Mouse (Mus musculus) lung, embryonic 16.5 days (tissue): Measurements from ENCODE around the gene Map3k20. TPM values are rescaled to one million over a fixed set of nuclear protein-coding genes. Genes with fewer than 3 reads are reported as not detected.

Experiments
- ATAC-seq: fragments of 200-750 bp; cut with Nextera tagmentation; 2 replicates; pipeline ENCODE4 v1.8.0; 2017; ENCODE audit warnings: low read depth, mild to moderate bottlenecking, moderate library complexity
- H3K27ac ChIP-seq: fragments of 300-500 bp; sonication (generic); 2 replicates; pipeline ENCODE4 v1.5.1; 2014; ENCODE audit warnings: mild to moderate bottlenecking, control low read depth, low read length
- H3K27me3 ChIP-seq: fragments of 300-500 bp; sonication (generic); 2 replicates; pipeline ENCODE4 v1.6.1; 2014; ENCODE audit warnings: low read depth, low read length, mixed read lengths; ENCODE audit not compliant: control insufficient read depth, insufficient read depth
- H3K36me3 ChIP-seq: fragments of 300-500 bp; sonication (generic); 2 replicates; pipeline ENCODE4 v1.6.1; 2014; ENCODE audit warnings: low read length; ENCODE audit not compliant: control insufficient read depth, insufficient read depth
- H3K4me1 ChIP-seq: fragments of 300-500 bp; sonication (generic); replicated peaks from 2 replicates; pipeline ENCODE4 v1.6.1; 2014; ENCODE audit warnings: low read length, mixed read lengths; ENCODE audit not compliant: control insufficient read depth, insufficient read depth
- H3K4me2 ChIP-seq: fragments of 300-500 bp; sonication (generic); 2 replicates; pipeline ENCODE4 v1.6.1; 2014; ENCODE audit warnings: low read depth, low read length, control low read depth
- H3K4me3 ChIP-seq: fragments of 300-500 bp; sonication (generic); 2 replicates; pipeline ENCODE4 v1.5.1; 2014; ENCODE audit warnings: mild to moderate bottlenecking, low read length, control low read depth
- H3K9ac ChIP-seq: fragments of 300-500 bp; sonication (generic); 2 replicates; pipeline ENCODE4 v1.6.1; 2014; ENCODE audit warnings: low read length, control low read depth
- H3K9me3 ChIP-seq: fragments of 300-500 bp; sonication (generic); 2 replicates; pipeline ENCODE4 v1.6.1; 2016; ENCODE audit warnings: low read length; ENCODE audit not compliant: control insufficient read depth
- WGBS: fragments of 180-500 bp; shearing (Covaris S2); extraction: QIAGEN DNeasy Blood & Tissue Kit; methylation state at CpG from one replicate; pipeline ENCODE4 v1.1.7; 2014; 5-methylcytosine and 5-hydroxymethylcytosine counted together
- polyA plus RNA-seq: library from polyadenylated mRNA; unstranded; fragments of >200 nt; fragmentation: Nextera tagmentation; extraction: Ambion mirVana; gene quantifications from 2 replicates; pipeline ENCODE4 v1.2.1, GENCODE M21; 2015

Gene Map3k20
- polyA plus RNA-seq, 1 experiment from 2014 or later: 31.6 TPM

- no peak overlapping the region for H3K27ac ChIP-seq
- peaks cover 14% of the 10 kb centered on the region for H3K4me1 ChIP-seq
- no peak overlapping the region for H3K4me2 ChIP-seq
- WGBS: 30% methylated on average over 4 of the region's 4 CpGs
- peaks cover 19% of the 10 kb centered on the region for H3K36me3 ChIP-seq
- no peaks in the 10 kb centered on the region for H3K27me3 ChIP-seq
- H3K9me3 ChIP-seq: no peaks in the 10 kb centered on the region
- H3K4me3 ChIP-seq: no peak overlapping the region
- H3K9ac ChIP-seq: no peak overlapping the region
- 0 out of 2 replicates have a peak, but pooled peaks have one; percentile 26 for ATAC-seq
Observed at GRCm38 (mm10) chr2:72392316-72392715, 106.9 kb downstream of the Map3k20 start.

GRCm38 (mm10) chr2:72396934-72397333, 111.5 kb downstream of the Map3k20 start:
- H3K9ac ChIP-seq: no peak overlapping the region
- H3K27me3 ChIP-seq: no peaks in the 10 kb centered on the region
- 75% methylated on average over 6 of the region's 6 CpGs for WGBS
- H3K4me3 ChIP-seq: no peak overlapping the region
- H3K27ac ChIP-seq: no peak overlapping the region
- H3K4me2 ChIP-seq: no peak overlapping the region
- peaks cover 21% of the 10 kb centered on the region for H3K36me3 ChIP-seq
- peaks cover 5% of the 10 kb centered on the region for H3K4me1 ChIP-seq
- no peak for ATAC-seq
- no peaks in the 10 kb centered on the region for H3K9me3 ChIP-seq

- Histone ChIP-seq H3K36me3 (peaks cover 18% of the 10 kb centered on the region), H3K9me3 (no peaks in the 10 kb centered on the region), H3K4me3 (no peak overlapping the region), H3K4me2 (no peak overlapping the region), H3K9ac (no peak overlapping the region), H3K27me3 (no peaks in the 10 kb centered on the region), H3K27ac (no peak overlapping the region), H3K4me1 (no peaks in the 10 kb centered on the region)
- ATAC-seq: peak; percentile 74; the same call in 1 of the 2 replicates
- WGBS: 24% methylated on average over 13 of the region's 13 CpGs
Observed at GRCm38 (mm10) chr2:72398227-72398626, 112.8 kb downstream of the Map3k20 start.

GRCm38 (mm10) chr2:72399469-72400195, 114.2 kb downstream of the Map3k20 start:
- Histone ChIP-seq H3K36me3 (peaks cover 13% of the 10 kb centered on the region), H3K4me1 (no peaks in the 10 kb centered on the region), H3K9me3 (no peaks in the 10 kb centered on the region), H3K27me3 (no peaks in the 10 kb centered on the region), H3K4me2 (no peak overlapping the region), H3K4me3 (no peak overlapping the region), H3K9ac (no peak overlapping the region), H3K27ac (no peak overlapping the region)
- no peak for ATAC-seq
- WGBS: 80% methylated on average over 12 of the region's 12 CpGs

- H3K4me1 ChIP-seq: no peaks in the 10 kb centered on the region
- WGBS: 87% methylated on average over 9 of the region's 9 CpGs
- no peaks in the 10 kb centered on the region for H3K9me3 ChIP-seq
- no peak overlapping the region for H3K4me3 ChIP-seq
- peaks cover 2% of the 10 kb centered on the region; the same call in 1 of the 2 replicates for H3K36me3 ChIP-seq
- no peaks in the 10 kb centered on the region for H3K27me3 ChIP-seq
- H3K9ac ChIP-seq: no peak overlapping the region
- no peak overlapping the region for H3K4me2 ChIP-seq
- H3K27ac ChIP-seq: no peak overlapping the region
- no peak for ATAC-seq
Observed at GRCm38 (mm10) chr2:72401290-72401689, 115.9 kb downstream of the Map3k20 start.

- ATAC-seq: no peak
- Histone ChIP-seq H3K27ac (no peak overlapping the region), H3K36me3 (no peaks in the 10 kb centered on the region), H3K4me1 (peaks cover 9% of the 10 kb centered on the region), H3K4me3 (no peak overlapping the region), H3K9ac (no peak overlapping the region), H3K4me2 (no peak overlapping the region), H3K9me3 (no peaks in the 10 kb centered on the region), H3K27me3 (no peaks in the 10 kb centered on the region)
- 77% methylated on average over 12 of the region's 12 CpGs for WGBS
Observed at GRCm38 (mm10) chr2:72405621-72406555, 120.5 kb downstream of the Map3k20 start.

- peak; percentile 52 for ATAC-seq
- H3K9me3 ChIP-seq: no peaks in the 10 kb centered on the region
- peaks cover 9% of the 10 kb centered on the region for H3K4me1 ChIP-seq
- 0 out of 2 replicates have a peak overlapping the region, but pooled peaks have one; percentile 3 for H3K27ac ChIP-seq
- 42% methylated on average over 10 of the region's 10 CpGs for WGBS
- H3K27me3 ChIP-seq: no peaks in the 10 kb centered on the region
- no peak overlapping the region for H3K9ac ChIP-seq
- no peaks in the 10 kb centered on the region for H3K36me3 ChIP-seq
- H3K4me3 ChIP-seq: no peak overlapping the region
- H3K4me2 ChIP-seq: no peak overlapping the region
Observed at GRCm38 (mm10) chr2:72406701-72407100, 121.3 kb downstream of the Map3k20 start.

- Histone ChIP-seq H3K36me3 (peaks cover 3% of the 10 kb centered on the region; the same call in 1 of the 2 replicates), H3K4me1 (peaks cover 9% of the 10 kb centered on the region), H3K27me3 (no peaks in the 10 kb centered on the region), H3K4me2 (no peak overlapping the region), H3K27ac (0 out of 2 replicates have a peak overlapping the region, but pooled peaks have one; percentile 3), H3K4me3 (no peak overlapping the region), H3K9me3 (no peaks in the 10 kb centered on the region), H3K9ac (no peak overlapping the region)
- WGBS: 56% methylated on average over 17 of the region's 17 CpGs
- no peak for ATAC-seq
Observed at GRCm38 (mm10) chr2:72407341-72408092, 122.1 kb downstream of the Map3k20 start.
